Mouse (Mus musculus) macrophage (primary cell): ENCODE measurements around the gene Nhlrc2. TPM values are rescaled to one million over a fixed set of nuclear protein-coding genes. Genes with fewer than 3 reads are reported as not detected.

Source experiments
- H3K27ac ChIP-seq: fragments of 350-480 bp; formaldehyde crosslinking; 2 replicates; pipeline ENCODE4 v1.9.0; 2021
- H3K36me3 ChIP-seq: fragments of 350-480 bp; formaldehyde crosslinking; 2 replicates; pipeline ENCODE4 v1.9.0; 2021; ENCODE audit errors: inconsistent target
- H3K4me3 ChIP-seq: fragments of 350-480 bp; formaldehyde crosslinking; 2 replicates; pipeline ENCODE4 v1.9.0; 2021; ENCODE audit errors: inconsistent target
- H3K79me2 ChIP-seq: fragments of 350-480 bp; formaldehyde crosslinking; 2 replicates; pipeline ENCODE4 v1.9.0; 2021; ENCODE audit errors: inconsistent target
- WGBS: methylation state at CpG from one replicate; pipeline ENCODE4 v1.1.7; 2026; ENCODE audit warnings: inconsistent platforms; ENCODE audit not compliant: missing documents; 5-methylcytosine and 5-hydroxymethylcytosine counted together
- polyA plus RNA-seq: library from polyadenylated mRNA; stranded (reverse); fragments of 250-400 nt; gene quantifications from 3 replicates; pipeline ENCODE4 v1.2.4, GENCODE M21; 2018; ENCODE audit warnings: inconsistent platforms

Gene Nhlrc2
- polyA plus RNA-seq, 1 experiment from 2014 or later = 5.8 TPM

- Histone ChIP-seq H3K36me3 (peaks cover 14% of the 10 kb centered on the region), H3K79me2 (peaks cover 11% of the 10 kb centered on the region; the same call in 1 of the 2 replicates), H3K4me3 (no peak overlapping the region), H3K27ac (no peak overlapping the region)
- 93% methylated on average over 1 of the region's 1 CpGs for WGBS
Measured at GRCm38 (mm10) chr19:56577801-56578200, 29.7 kb downstream of the Nhlrc2 start.

DNA sequence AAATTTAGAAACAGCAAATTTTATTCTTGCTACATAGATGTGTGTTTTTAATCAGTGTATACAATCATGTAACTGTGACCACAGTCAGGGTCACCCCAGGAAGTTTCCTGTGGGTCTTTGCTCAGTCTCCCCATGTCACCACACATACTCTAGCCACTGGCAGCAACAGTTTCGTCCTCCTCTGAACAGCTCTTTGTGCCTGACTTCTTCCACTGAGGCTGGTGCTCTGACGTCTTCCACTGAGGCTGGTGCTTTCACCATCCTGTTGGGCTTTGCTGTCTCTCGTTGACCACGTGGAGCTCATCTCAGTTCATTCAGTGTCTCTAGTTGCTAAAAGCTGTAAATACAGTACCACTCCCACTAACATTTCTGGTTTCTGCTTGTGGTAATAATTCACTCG is 33.9 kb downstream of the Nhlrc2 start:
- Histone ChIP-seq H3K27ac (no peak overlapping the region), H3K36me3 (peaks cover 15% of the 10 kb centered on the region), H3K4me3 (no peak overlapping the region), H3K79me2 (no peaks in the 10 kb centered on the region; the same call in 1 of the 2 replicates)
- 94% methylated on average over 5 of the region's 5 CpGs for WGBS

DNA sequence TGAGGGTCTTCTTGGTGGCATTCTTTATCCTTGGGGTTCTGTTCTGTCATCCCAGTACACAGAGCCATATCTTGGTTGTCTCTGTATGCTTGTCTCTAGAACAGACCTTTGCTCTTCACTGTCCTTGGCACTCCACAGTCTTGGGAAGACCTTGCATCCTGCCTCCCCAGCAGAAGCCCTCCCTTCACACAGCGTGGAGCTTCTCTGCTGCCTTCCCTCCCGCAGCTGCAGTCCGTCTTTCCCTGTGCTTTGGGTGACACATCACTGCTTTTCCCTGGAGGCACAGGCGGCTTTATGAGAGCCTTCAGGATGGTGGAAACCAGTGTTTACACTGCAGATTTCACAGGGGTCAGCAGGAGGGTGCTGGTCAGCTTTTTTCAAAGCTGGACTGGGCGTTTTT is 35.7 kb downstream of the Nhlrc2 start:
- H3K4me3 ChIP-seq = no peak overlapping the region
- no peaks in the 10 kb centered on the region; the same call in 1 of the 2 replicates for H3K79me2 ChIP-seq
- 99% methylated on average over 5 of the region's 5 CpGs for WGBS
- no peak overlapping the region for H3K27ac ChIP-seq
- H3K36me3 ChIP-seq = peaks cover 26% of the 10 kb centered on the region

GRCm38 (mm10) chr19:56584288-56584687 is 36.2 kb downstream of the Nhlrc2 start:
- no peak overlapping the region for H3K4me3 ChIP-seq
- H3K27ac ChIP-seq = no peak overlapping the region
- peaks cover 31% of the 10 kb centered on the region for H3K36me3 ChIP-seq
- 93% methylated on average over 3 of the region's 3 CpGs for WGBS
- H3K79me2 ChIP-seq = no peaks in the 10 kb centered on the region; the same call in 1 of the 2 replicates

DNA sequence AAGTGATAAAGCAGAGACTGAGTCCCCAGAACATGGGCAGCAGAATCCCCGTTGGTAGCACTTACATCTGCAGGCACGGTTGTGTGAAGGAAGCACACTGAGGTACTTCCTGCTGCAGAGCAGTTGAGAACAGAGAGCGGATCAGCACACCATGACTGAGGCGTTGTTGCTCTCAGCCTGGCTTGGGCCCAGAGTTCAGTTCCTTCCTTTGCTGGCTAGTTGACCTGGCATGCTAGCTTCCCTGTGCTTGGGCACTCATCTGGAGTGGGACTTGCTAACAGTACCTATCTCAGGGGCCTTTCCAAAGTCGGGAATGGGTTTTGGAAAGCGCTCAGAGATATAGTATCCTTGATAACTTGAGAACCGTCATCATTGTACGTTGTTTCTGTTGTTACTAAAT is 38.3 kb downstream of the Nhlrc2 start:
- Histone ChIP-seq H3K4me3 (no peak overlapping the region), H3K79me2 (no peaks in the 10 kb centered on the region; the same call in 1 of the 2 replicates), H3K27ac (no peak overlapping the region), H3K36me3 (peaks cover 44% of the 10 kb centered on the region)
- WGBS = 83% methylated on average over 8 of the region's 8 CpGs

DNA sequence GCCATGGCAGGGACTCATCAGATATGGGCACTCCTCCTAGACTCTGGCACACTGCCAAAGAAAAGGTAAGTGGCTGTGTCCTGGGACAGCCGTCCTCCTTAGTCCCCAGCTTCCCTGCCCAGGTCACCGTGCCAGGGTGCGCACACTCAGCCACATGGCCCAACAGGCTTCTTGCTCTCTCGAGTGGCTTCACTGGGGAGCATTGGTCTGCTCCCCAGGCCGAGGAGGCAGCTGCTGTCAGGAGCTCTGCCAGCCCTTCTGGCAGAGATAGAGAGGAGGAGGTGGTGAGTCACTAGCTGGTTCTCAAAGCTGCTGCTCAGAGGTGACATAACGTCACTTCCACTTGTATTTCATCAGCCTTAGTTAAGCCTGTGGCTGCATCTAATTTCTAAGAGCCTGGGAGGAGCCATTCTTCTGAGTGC is 40.2 kb downstream of the Nhlrc2 start:
- no peaks in the 10 kb centered on the region; the same call in 1 of the 2 replicates for H3K79me2 ChIP-seq
- peaks cover 53% of the 10 kb centered on the region for H3K36me3 ChIP-seq
- H3K4me3 ChIP-seq = no peak overlapping the region
- WGBS = 66% methylated on average over 6 of the region's 6 CpGs
- no peak overlapping the region for H3K27ac ChIP-seq

DNA sequence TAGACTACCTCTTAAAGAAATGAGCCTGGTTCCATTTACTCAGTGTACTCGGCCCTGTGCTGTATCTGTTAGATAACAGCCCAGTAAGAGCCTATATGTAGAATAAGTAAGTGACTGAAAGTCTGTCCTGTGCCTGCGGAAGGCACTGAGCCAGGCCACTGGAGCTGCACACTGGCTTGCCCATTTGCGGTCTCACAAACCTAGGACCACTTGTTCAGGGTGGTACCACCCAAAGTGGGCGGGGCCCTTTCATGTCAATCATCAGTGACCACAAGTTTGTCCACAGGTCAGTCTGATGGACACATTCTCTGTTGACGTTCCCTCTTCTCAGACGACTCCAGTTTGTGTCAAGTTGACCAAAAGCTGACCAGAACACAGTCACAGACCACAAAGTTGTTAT is 40.9 kb downstream of the Nhlrc2 start:
- H3K36me3 ChIP-seq = peaks cover 61% of the 10 kb centered on the region
- H3K4me3 ChIP-seq = no peak overlapping the region
- WGBS = 85% methylated on average over 6 of the region's 6 CpGs
- H3K27ac ChIP-seq = no peak overlapping the region
- no peaks in the 10 kb centered on the region for H3K79me2 ChIP-seq

- H3K36me3 ChIP-seq = peaks cover 65% of the 10 kb centered on the region
- H3K27ac ChIP-seq = no peak overlapping the region
- H3K79me2 ChIP-seq = no peaks in the 10 kb centered on the region
- no peak overlapping the region for H3K4me3 ChIP-seq
- 93% methylated on average over 5 of the region's 5 CpGs for WGBS
Measured at GRCm38 (mm10) chr19:56589455-56589854, 41.4 kb downstream of the Nhlrc2 start.

DNA sequence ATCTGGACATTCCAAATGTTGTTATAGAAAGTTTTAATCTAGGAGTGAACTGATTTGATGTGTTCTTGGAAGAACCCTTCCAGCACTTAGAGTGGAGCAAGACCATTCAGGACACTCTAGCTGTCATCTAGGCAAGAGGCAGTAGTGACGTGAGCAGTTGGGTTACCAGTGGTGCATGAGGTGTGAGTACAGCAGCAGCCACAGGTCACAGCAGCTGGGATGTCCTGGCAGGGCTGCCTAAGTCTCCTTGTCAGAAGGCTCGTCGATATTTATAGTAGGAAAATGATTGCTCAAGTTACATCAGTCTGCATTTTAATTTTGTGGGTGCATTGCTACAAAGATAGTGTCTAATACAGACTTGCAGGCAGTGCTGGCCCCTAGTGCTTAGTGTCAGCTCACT is 42.2 kb downstream of the Nhlrc2 start:
- Histone ChIP-seq H3K79me2 (no peaks in the 10 kb centered on the region), H3K27ac (no peak overlapping the region), H3K36me3 (peaks cover 73% of the 10 kb centered on the region), H3K4me3 (no peak overlapping the region)
- 98% methylated on average over 3 of the region's 3 CpGs for WGBS

- H3K27ac ChIP-seq = no peak overlapping the region
- no peaks in the 10 kb centered on the region for H3K79me2 ChIP-seq
- no peak overlapping the region for H3K4me3 ChIP-seq
- H3K36me3 ChIP-seq = peaks cover 93% of the 10 kb centered on the region
- WGBS = 94% methylated on average over 9 of the region's 9 CpGs
Measured at GRCm38 (mm10) chr19:56592472-56592871, 44.4 kb downstream of the Nhlrc2 start.

DNA sequence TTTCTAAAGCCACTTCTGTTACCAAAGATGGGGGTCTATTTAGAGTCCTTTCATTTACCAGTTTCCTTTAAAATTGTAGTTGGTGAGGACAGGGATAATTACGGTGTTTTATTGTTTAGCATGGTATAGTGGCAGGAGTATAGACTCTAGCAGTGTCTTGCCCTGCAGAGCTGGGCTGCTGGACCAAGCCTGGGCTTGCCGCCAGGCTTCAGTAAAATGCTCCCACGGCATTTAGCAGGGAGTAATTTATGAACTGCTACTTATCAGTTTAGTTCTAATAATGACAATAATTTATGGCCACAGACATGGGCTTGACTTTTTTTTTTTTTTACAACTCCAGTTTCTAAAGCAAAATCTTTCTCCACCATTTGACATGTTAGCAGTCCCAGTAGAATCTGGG is 51.9 kb downstream of the Nhlrc2 start:
- no peak overlapping the region for H3K27ac ChIP-seq

GRCm38 (mm10) chr19:56600797-56601196 is 52.7 kb downstream of the Nhlrc2 start:
- WGBS = 83% methylated on average over 7 of the region's 7 CpGs
- no peak overlapping the region for H3K27ac ChIP-seq
- no peak overlapping the region for H3K4me3 ChIP-seq
- H3K79me2 ChIP-seq = no peaks in the 10 kb centered on the region
- peaks cover 31% of the 10 kb centered on the region for H3K36me3 ChIP-seq

More for the DNA sequence above, 51.9 kb downstream of the Nhlrc2 start:
- WGBS = 77% methylated on average over 3 of the region's 3 CpGs
- Histone ChIP-seq H3K4me3 (no peak overlapping the region), H3K36me3 (peaks cover 39% of the 10 kb centered on the region), H3K79me2 (no peaks in the 10 kb centered on the region)

DNA sequence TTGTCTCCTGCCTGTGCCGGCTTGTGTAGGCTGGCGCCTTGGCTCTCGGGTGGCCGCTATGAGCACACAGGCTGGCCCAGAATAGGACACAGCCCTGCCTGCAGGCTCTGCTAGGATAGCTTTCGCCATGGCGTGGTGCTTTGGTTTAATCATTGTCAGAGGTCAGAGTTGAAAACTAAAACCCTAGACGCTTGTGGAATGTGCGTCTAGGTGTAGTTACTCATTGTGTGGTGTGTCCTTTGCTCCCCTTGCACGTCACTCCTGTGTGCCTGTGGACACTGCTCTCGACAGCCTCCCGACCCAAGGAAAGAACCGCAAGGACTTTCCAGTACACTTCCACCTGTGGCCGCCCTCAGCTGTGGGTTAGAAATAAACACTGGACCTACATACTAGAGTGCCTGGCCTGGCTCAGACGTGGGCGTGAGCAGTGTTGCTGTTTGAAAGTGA is 53.9 kb downstream of the Nhlrc2 start:
- no peaks in the 10 kb centered on the region for H3K79me2 ChIP-seq
- H3K4me3 ChIP-seq = no peak overlapping the region
- peaks cover 21% of the 10 kb centered on the region for H3K36me3 ChIP-seq
- 95% methylated on average over 11 of the region's 15 CpGs for WGBS
- H3K27ac ChIP-seq = no peak overlapping the region

DNA sequence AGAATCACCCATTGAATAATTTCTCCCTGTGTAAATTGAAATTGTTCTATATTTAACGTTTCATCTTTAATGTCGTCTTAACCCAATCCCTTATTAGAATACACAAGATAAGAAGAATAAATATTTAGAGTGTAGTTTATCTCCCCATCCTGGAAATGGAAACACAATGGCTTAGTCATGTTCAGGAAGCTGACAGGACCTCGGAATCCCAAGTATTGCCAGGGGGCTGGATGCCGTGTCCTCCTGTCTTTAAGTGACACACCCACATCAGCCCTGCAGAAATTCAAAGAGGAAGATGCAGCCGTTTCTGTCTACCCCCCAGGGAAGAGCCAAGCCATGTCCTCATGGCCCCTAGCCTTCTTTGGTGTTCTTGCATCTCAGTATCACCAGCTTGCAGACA is 60.9 kb downstream of the Nhlrc2 start:
- Histone ChIP-seq H3K79me2 (no peaks in the 10 kb centered on the region), H3K4me3 (no peak overlapping the region)
- WGBS = 16% methylated on average over 5 of the region's 5 CpGs

DNA sequence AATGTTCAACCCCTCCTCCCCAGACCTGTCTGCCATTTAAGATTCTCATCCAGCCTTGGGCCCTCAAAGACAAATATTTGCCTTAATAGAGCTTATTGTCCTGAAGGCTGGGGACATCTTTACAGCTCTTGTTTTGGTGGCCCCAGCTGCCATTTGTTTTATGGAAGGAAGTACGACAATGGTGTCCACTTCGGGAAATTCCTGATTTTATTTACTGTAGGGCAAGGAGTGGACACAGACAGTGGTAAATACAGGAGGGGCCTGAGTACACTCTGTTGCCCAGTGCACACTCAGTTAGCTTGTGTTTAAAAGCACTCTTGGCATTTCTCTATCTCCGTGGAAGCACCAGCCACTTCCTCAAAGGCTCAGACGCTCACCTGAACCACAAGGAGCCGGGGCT is 66.1 kb downstream of the Nhlrc2 start:
- WGBS = 66% methylated on average over 5 of the region's 5 CpGs
- Histone ChIP-seq H3K79me2 (no peaks in the 10 kb centered on the region), H3K36me3 (no peaks in the 10 kb centered on the region)

More for the DNA sequence above, 60.9 kb downstream of the Nhlrc2 start:
- Histone ChIP-seq H3K27ac (no peak overlapping the region), H3K36me3 (no peaks in the 10 kb centered on the region)

GRCm38 (mm10) chr19:56618845-56619244 is 70.8 kb downstream of the Nhlrc2 start:
- H3K4me3 ChIP-seq = no peak overlapping the region
- H3K79me2 ChIP-seq = no peaks in the 10 kb centered on the region
- WGBS = 74% methylated on average over 9 of the region's 9 CpGs

More for the DNA sequence above, 66.1 kb downstream of the Nhlrc2 start:
- H3K4me3 ChIP-seq = no peak overlapping the region
- no peak overlapping the region for H3K27ac ChIP-seq

More at GRCm38 (mm10) chr19:56618845-56619244, 70.8 kb downstream of the Nhlrc2 start:
- H3K36me3 ChIP-seq = no peaks in the 10 kb centered on the region
- no peak overlapping the region for H3K27ac ChIP-seq
